Mouse (Mus musculus): ENCODE measurements around the gene Ssbp3.

Gene Ssbp3

DNA sequence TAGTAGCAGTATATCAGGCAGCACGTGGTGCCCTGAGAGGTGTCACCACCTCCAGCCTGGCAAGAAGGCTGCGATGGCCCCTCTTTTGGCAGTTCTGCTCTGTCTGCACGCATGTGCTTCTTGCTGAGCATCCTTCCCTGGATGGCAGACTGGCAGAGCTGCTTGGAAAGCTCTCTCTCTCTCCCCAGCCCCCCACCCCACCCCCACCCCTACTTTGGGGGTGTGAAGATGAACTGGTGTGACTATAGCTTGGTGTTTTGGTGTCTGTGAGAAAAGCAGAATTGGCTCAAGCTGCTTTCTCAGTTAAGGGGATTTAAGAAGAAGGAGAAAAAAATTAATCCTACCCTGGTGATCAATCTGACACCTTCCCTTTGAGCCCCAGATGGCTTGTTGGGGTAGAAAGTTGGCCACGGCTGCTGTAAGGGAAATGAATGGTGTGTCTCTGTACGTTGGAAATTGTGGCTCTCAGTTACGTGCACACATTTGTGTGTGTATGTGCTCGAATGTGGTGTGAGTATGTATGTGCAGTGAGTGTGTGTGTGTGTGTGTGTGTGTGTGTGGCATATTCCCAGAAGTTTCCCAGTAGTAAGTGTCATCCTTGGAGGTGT lies 73.5 kb downstream of the Ssbp3 start:
- no peak for DNase-seq (ENCODE audit: extremely low spot score, low read depth, low spot score)

DNA sequence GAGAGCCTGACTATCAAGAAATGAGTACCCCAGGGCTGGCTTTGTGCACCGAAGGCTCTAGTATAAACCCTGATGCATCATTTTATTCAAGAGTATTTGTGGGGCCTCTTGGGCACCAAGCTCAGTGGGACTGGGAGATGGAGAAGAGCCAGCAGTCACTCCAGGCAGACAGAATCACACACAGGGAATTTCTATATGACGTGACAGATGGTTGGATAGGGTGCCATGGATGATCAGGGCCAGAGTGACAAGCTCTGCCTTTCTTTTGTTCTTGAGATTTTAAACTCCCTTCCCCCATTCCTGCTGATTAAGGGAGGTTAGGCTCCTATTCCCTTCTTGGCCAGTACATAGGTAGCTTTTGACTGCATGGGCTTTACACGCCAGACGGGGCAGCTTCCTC lies 74.8 kb downstream of the Ssbp3 start:
- no peak for DNase-seq (ENCODE audit: extremely low spot score, low read depth, low spot score)

DNA sequence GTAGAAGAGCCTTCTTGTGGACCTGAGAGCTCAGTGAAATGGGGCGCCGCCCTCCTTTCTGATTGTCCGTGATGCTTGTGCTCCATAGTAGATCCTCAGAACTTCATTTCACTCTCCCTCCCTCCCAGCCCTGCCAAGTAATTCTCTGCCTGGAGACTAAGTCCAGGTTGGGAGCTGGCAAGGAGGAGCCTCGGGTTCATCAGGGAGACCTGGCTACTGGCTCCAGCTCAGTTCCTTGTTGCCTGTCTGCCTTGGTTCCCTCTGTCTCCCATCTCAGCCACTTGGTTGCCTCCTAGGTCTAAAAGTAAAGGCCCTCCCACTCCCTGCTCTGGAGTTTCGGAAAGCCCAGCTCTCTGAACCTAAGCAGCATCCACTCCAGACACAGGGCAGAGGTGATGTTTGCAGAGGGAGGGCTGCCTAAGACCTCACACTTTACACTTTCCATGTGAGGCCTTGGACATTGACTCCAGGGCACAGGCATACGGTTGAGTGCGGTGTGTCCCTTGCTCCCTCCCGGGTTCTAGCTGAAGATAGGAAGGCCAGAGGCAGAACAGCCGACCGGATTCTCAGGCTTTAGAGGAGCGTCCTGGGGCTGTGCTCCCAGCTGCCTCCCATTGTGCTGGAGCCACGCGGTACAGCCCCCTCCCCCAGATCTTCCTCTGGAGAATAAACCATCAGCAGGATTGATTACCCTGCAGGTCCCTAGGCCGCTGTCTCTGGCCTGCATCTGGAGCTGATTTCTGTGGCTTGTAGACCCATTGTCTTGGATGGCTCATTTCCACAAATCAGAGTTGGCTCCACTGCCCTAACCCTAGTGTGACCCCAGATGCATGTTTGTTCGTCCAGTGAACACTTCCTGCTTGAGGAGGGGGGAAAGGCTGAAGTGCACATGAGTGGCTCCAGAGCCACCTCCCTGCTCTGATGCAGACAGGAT lies 75.7 kb downstream of the Ssbp3 start:
- no peak for DNase-seq (ENCODE audit: extremely low spot score, low read depth, low spot score)

DNA sequence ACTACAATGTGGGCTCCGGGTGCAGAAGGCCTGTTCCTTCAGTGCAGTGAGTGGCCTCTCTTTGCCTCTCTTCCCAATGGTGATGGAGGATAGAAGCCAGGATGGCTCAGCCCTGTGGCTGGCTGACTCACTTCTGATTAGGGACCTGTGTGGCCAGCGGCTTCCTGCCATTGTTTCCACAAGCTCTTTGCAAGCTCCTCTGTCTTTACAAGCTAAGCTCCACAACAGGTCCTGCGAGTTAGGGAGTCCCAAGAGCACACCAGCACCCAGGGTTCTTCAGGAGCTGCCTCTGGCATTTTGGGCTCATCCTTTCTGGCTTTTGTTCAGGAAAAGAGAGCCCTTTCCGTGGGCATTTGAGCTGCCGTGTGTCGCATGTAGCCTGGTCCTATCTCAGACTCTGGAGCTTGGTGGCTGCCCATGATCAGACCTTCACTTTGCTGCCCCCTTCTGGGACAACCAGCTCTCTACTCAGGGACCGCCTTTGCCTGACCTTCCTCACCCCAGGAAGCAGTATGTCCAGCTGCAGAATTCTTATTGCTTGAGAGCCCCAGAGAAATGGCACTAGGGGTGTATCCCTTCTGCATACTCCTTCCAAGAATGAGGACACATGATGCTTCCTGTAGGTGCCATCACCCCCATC lies 77.3 kb downstream of the Ssbp3 start:
- no peak for DNase-seq (ENCODE audit: extremely low spot score, low read depth, low spot score)

DNA sequence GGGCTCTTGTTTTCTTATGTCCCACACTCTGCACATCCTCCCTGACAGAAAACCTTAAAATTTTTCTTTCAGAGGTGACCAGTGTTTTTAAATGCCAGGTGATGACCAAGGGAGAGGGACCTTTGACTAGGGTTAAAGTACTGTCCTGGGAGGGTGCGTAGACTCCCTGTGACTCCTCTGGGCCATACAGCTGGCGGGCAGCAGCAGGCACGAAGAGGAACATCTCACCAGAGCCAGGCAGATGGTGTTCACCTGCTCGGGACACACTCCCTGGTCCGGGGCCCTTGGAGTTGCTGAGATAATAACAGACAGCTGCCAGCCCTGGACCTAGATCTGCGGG lies 78.4 kb downstream of the Ssbp3 start:
- no peak for DNase-seq (ENCODE audit: extremely low spot score, low read depth, low spot score)

DNA sequence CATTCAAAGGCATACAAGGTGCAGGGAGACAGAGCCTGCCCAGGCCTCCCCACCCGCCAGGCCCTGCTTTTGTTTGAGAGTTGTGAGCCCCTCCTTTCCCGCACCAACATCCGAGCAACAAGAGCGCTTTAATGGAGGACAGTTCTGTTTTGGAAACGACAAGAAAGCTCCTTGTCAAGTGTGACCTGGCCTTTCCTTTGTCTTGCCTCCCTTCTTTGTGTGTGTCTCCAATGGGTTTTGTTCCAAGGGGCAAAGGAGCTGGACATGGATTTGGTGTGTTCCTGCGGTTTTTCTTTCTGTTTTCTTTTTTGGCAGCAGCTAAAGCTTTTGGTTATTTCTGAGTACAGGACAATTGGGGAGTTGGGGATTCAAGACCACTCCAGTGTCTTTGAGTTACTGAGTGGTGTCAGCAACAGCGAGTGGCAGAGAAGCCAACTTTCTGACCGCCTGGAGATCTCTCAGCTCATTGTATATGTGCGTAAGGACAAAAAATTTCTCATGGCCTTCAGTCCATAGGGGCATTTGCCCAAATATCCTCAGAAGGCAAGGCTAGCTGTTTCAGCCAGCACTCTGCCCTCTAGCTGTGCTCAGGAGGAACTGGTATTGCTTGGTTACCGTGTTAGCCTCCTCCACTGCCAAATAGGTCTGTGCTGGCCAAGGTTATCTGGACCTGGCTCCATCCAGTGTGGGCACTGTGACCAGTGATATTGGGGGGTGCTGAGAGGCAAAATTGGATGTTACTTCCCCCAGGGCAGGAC lies 78.9 kb downstream of the Ssbp3 start:
- no peak for DNase-seq (ENCODE audit: extremely low spot score, low read depth, low spot score)

GRCm38 (mm10) chr4:106993053-106993452 lies 82.6 kb downstream of the Ssbp3 start:
- DNase-seq (ENCODE audit: extremely low spot score, low read depth, low spot score), result no peak

DNA sequence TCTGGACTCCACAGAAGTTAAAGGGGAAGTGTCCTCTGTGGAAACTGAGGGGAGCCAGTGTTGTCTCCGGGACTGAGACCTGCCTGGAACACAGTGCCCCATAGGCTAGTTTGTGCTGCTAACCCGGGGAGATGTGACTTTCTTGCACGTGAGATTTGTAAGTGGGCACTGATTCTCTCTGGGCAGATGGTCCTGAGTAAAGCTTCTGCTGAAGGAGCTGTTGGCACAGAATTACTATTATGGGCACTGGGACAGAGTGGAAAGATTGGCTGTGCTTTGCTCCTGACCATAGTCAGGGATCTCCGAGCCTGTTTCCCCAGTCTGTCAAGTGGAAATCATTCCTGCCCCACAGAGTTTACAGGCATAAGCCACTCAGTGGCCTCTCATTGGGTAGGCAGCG lies 83.8 kb downstream of the Ssbp3 start:
- DNase-seq (ENCODE audit: extremely low spot score, low read depth, low spot score), result no peak

GRCm38 (mm10) chr4:106995069-106995468 lies 84.6 kb downstream of the Ssbp3 start:
- DNase-seq (ENCODE audit: extremely low spot score, low read depth, low spot score), result no peak

- DNase-seq (ENCODE audit: extremely low spot score, low read depth, low spot score), result no peak
These were observed 85.0 kb downstream of the Ssbp3 start for GRCm38 (mm10) chr4:106995513-106995912.

DNA sequence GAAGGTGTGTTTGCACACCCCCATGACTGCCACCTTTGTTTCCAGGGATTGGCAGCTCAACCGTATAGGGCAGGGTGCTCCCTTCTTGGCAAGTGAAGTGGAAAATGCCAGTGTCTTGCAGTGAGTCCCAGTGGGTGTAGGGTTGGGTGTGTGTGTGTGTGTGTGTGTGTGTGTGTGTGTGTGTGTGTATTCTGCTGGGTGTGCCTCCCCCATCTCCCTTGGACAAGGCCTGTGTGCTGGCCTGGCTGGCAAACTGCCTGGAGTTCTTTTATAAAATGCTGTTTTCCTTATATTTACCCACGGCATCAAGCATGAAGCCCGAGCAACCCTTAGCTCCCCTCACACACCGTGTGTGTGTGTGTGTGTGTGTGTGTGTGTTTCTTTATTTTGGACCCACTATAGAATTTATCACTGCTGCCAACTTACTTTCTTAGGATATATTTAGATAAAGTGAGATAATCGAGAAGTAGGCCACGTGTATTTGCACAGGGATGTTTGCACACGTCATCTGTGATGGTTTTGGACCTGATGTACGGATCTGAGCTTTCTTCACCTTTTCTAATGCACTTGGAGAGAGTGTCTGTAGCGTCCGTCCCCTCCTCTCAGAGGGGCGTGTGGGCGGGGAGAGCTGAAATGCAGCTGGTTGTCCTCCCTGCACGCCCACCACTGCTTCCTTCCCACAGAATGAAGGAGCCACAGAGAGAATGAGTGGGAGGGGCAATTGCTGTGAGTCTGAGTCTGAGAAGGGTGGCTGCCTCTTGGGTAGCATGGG lies 86.0 kb downstream of the Ssbp3 start:
- DNase-seq (ENCODE audit: extremely low spot score, low read depth, low spot score), result no peak

DNA sequence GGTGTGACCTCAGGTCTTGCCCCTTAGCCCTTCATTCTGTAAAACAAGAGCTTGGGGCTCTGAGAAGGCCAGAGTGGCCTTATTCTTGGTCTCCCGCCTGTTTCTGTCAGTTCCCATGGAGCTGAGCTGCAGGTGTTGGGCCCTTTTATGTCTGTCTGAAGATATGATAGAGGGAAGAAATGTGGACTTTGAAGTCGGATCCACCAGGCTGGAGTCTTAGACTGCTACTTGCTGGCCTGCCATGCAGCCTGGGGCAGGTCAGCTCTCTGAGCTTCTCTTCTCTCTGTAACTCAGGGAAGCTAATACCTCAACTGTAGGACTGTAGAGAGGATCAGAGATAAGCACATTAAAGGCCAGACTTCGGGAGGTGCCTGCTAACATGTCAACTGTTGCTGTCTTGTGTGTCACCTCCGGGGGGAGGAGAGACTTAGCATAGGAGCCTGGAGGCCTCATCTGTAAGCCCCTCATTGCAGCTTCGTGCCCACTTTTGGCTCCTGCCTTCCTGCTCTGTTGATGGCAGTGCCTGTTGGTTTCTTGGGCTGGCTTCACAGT lies 90.8 kb downstream of the Ssbp3 start:
- no peak for DNase-seq (ENCODE audit: extremely low spot score, low read depth, low spot score)

GRCm38 (mm10) chr4:107001916-107002488 lies 91.5 kb downstream of the Ssbp3 start:
- DNase-seq (ENCODE audit: extremely low spot score, low read depth, low spot score), result no peak

GRCm38 (mm10) chr4:107002517-107003165 lies 92.1 kb downstream of the Ssbp3 start:
- no peak for DNase-seq (ENCODE audit: extremely low spot score, low read depth, low spot score)

DNA sequence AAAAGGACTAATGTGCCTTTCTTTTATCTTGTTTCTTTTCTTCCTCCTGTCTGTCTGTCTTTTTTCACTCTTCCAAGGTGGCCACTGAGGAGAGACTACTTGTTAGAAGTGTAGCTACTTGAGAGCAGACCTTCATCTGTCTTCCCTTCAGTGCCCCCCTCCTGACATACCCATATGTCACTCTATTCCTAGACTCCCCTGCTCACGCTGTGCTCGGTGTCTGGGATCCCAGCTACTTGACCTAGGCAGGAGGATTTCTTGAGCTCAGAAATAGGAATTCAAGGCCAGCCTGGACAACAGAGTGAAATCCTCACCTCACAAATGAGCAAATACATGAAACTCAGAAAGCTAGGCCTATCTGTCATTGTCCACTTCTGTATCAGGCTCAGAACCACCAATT lies 92.7 kb downstream of the Ssbp3 start:
- DNase-seq (ENCODE audit: extremely low spot score, low read depth, low spot score), result no peak

- no peak for DNase-seq (ENCODE audit: extremely low spot score, low read depth, low spot score)
These were observed 93.3 kb downstream of the Ssbp3 start for GRCm38 (mm10) chr4:107003786-107004185.

GRCm38 (mm10) chr4:107004346-107004745 lies 93.8 kb downstream of the Ssbp3 start:
- no peak for DNase-seq (ENCODE audit: extremely low spot score, low read depth, low spot score)

GRCm38 (mm10) chr4:107005166-107005565 lies 94.7 kb downstream of the Ssbp3 start:
- DNase-seq (ENCODE audit: extremely low spot score, low read depth, low spot score), result no peak

DNA sequence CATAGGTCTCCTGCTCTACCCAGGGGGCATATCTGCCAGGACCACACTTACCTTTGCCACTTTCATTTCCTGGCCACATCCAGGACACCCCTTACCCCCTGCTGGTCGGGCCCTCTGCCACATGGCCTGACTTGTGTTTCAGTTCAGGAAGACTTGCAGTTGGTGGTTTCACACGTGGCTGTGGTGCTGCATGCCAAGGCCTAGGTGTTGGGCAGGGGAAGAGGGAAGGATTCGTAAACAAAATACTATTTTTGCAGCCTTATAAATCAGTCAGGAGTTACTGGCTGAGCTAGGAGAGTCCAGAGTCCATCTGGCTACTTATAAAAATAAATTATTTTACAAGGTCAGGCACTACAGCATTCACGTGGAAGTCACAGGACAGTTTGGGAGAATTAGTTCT lies 95.7 kb downstream of the Ssbp3 start:
- DNase-seq (ENCODE audit: extremely low spot score, low read depth, low spot score), result no peak

All from hindlimb bud, embryonic 11.5 days (tissue).